Mouse (Mus musculus) heart, postnatal 4 days (tissue): ENCODE data around the gene Hecw2. TPM values are rescaled to one million over a fixed set of nuclear protein-coding genes. Genes with fewer than 3 reads are reported as not detected.

ENCODE experiments used
- DNase-seq: peaks from one replicate; pipeline ENCODE4 v3.0.0; 2021
- total RNA-seq, 2 experiments: library from RNA; stranded (reverse); gene quantifications; 2 replicates each; pipeline ENCODE4 v1.2.3; 2021

Hecw2 gene
- total RNA-seq, 2 experiments from 2014 or later, result 14.5 to 14.6 TPM

GRCm38 (mm10) chr1:54118342-54118973, 76.5 kb downstream of the Hecw2 start:
- DNase-seq, result no peak

GRCm38 (mm10) chr1:54110920-54111605, 83.9 kb downstream of the Hecw2 start:
- DNase-seq, result no peak

DNA sequence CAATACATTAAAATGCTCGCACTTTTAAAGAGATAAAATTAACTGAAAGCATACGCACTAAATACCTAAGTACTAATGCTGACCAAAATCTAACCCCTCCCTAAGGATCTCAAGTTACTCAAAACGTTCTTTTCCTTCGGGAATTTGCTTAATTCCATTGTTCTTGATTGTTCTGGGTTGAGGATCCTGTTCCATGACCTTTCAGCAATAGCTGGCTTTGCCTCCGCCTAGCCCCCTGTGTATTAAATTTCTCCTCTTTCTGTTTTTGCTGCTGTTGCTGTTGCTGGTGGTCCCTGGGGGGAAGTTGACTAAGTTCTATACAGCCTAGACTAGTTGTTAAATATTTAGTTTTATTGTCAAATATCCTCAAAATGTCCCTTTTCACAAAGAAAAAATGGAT, 85.7 kb downstream of the Hecw2 start:
- DNase-seq, result no peak

- no peak for DNase-seq
These were observed 88.2 kb downstream of the Hecw2 start for GRCm38 (mm10) chr1:54106756-54107155.

GRCm38 (mm10) chr1:54079708-54080107, 115.3 kb downstream of the Hecw2 start:
- no peak for DNase-seq

DNA sequence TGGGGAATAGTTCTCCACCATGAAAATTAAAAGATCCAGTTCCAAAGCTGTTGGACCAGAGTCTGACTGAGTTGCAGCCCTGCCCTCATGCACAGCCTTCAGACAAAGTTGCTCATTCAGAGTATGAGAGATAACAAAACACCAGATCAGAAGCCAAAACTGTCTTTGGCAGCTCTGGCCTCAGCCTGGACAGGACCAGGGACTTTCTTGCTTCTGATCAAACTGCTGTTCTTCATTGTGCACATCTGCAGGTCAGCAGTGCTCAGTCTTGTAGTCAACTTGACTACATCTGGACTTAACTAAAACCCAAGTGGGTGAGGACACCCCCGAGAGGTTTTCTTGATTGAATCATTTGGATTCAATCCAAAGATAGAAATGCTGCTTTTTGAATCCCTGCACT, 120.5 kb downstream of the Hecw2 start:
- DNase-seq, result no peak

DNA sequence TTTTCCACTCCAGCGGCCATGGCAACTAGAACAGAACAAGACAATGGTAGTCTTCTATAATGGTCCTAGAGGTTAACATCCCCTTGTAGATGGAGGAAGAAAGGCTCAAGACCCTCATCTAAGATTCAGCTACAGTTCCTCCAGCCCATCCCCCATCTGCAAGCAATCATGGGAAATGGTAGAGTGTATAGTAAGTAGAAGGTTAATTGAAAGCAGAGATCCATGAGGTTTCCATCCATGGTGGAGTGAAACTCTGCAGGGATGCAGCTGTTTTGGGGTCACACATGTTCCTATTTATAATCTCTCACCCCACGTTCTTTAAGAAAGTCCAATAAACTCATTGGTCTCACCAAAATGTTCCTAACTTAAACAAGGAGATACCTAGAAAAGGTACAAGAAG, 124.8 kb downstream of the Hecw2 start:
- no peak for DNase-seq

GRCm38 (mm10) chr1:54068248-54068647, 126.7 kb downstream of the Hecw2 start:
- no peak for DNase-seq

DNA sequence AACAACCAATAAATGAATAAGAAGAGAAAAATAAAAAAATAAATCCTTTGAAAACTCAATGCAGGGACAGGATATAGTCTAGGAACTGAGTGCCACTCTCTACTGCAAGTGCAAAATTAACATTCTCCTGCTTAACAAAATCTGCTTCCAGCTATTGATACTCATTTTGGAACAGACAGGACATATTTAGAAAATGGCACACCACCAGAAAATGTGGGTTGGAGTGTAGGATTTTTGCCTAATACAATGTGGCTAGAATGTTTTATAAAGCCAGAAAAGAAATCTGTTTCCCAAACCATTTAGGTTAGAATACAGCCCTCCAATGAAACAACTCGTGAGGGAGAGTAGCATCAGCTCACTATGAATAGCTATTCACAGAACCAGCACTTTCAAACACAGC, 129.5 kb downstream of the Hecw2 start:
- no peak for DNase-seq

- DNase-seq, result no peak
These were observed 133.9 kb downstream of the Hecw2 start for GRCm38 (mm10) chr1:54061078-54061477.

DNA sequence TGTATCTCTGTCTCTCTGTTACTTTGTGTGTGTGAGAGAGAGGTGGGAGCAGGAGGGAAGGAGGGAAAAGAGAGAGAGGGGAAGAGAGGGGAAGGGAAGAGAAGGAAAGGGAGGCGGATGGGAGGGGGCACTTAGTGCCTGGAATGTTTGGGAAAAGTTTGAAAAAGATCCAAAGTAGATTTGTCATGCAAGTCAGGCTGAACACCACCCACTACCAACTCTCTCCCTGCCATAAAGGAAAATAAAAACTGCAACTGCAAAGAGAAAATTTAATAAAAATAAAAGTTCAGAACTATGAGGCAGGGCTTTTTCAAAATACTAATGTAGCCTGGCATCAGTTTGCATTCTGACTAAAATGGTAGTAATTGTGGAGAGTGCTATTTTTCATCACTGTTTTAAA, 135.2 kb downstream of the Hecw2 start:
- no peak for DNase-seq

DNA sequence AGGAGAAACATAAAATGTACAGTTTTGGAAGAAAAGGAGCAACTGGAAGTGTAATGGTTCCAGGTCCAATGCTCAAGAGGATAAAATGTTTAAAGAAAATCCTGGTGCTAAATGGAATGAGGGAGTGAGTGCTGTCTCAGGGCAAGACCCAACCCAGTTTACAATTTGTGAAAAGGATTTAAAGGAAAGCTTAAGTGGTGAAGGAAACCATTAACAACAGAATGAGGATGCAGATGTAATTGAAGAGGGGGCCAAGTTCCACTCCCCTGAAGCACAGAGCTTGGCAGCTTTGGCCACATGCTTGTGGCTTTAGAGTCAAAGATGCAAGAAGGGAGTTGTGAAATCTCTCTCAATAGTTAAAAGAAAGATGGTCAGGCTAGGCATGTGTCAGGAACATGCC, 142.2 kb downstream of the Hecw2 start:
- DNase-seq, result no peak

- DNase-seq, result peak; percentile 6
These were observed 148.0 kb downstream of the Hecw2 start for GRCm38 (mm10) chr1:54046923-54047322.

GRCm38 (mm10) chr1:54039062-54039461, 155.9 kb downstream of the Hecw2 start:
- peak; percentile 40 for DNase-seq

DNA sequence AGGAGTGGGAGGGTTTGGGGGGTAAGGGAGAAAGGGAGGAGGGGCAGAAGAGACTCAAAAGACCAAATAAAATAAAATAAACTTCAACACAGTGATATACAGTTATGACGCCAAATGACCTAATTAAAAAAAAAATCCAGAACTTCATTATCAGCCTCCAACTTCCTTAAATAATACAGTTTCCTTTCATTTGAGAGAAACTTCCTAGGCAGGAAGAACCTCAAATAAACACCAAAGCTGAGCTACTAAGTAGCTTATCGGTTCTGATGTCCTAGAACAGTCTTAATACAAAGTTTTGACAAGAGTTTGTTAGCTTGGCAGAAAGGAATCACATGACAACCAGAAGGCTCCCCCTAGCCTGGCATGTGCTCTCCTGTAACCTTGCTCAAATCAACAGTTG, 177.3 kb downstream of the Hecw2 start:
- no peak for DNase-seq

GRCm38 (mm10) chr1:54015739-54016138, 179.2 kb downstream of the Hecw2 start:
- no peak for DNase-seq

DNA sequence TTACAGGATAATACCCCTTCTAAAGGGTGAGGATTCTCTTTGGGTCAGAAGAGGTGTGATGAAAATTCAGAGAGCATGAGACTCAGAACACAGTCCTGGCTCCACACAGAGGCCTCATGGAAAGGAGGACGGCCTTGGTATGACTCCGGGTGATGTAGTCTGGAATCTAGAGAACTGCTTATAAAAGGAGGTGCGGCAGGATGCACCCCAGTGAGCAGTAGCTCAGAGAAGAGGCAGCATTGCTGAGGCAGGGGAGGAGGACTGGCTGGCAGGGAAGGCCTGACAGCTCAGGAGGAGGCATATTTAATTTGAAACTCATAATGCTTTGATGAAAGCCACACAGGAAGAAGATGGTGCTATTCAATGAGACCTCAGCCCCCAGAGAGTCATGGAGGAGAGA, 182.6 kb downstream of the Hecw2 start:
- DNase-seq, result no peak

DNA sequence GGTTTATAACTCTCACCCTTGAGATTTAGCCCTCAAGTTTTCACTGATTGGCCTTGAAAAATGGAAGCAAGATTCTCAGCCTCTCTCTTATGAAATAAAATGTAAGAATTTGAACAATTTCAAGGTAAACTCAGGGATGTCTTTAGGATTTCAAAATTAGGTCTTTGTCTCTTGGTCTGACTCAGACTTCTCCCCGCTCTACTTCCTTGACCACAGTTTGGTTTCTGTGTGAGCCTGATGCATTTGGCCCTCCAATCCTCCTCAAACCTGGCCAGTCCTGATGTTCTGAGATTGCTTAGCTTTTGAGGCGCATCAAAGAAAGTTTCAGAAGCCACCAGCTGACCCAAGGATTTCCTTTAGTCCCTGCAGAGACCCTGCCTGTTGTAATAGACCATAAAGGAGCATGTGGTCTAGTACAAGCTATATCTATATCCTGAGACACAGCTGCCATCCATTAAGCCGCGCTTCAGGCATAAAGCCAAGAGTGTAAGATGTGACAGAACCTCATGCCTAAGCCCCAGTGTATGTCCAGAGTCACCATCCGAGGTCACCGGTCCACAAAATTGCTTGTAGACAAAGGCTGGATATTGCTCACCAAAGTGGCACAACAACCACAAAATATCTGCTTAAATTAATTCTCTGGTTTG, 185.4 kb downstream of the Hecw2 start:
- DNase-seq, result no peak

DNA sequence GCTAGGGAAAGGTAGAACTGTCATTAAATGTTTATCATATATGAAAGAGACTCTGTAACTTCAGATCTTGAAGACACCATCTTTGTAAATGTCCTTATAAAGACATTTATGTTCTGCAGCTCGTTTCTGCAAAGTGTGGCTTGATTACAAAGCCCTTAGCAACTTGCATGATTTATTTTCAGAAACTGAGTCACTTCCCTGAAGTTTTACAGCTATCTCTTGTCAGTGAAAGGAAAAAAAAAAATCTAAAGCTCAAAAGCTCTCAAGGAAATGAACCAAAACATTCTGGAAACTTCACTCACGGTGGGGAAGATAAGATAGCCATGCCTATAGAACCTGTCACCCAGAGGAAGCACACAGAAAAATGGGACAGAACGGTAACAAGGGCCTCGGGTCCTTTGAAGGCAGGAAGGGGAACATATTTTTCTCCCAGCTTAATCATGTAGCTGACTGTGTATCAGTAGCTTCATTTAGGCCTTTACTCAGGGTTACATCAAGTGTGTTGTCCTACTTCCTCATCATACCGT, 189.0 kb downstream of the Hecw2 start:
- no peak for DNase-seq

GRCm38 (mm10) chr1:54003288-54003687, 191.7 kb downstream of the Hecw2 start:
- DNase-seq, result no peak

DNA sequence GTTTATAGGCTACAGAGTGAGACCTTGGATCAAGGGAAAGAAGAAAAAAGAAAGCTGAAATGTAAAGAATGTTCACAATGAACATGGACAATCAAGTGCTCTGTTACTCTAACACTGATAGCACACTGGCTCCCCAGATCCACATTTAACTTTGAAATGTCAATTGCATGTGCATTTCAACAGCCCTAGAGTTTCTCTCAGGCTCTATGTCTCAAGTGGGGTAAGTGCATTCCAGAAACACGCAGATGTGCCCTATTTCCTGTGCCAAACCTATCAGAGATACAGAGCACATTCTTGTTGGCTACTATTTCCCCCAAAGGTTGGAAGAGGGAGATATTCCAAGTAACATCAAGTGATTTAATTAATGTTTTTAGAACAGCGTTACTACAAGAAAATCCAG, 192.9 kb downstream of the Hecw2 start:
- DNase-seq, result no peak

DNA sequence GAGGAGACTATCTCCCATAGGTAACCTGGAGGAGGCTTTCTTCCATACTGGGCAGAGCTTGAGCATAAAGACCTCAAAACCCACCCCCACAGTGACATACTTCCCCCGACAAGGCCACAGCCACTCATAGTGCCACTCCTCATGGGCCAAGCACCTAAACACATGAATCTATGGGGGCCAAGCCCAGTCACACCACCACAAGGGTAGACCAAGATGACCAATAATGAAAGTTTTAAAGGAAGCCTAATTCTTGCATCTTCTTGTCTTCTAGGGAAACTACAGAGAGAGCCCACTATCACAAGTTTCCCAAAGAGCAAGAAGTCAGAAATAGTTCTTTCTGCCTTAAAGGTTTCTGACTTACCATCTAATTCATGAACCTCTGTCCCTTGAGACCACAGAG, 197.7 kb downstream of the Hecw2 start:
- no peak for DNase-seq

DNA sequence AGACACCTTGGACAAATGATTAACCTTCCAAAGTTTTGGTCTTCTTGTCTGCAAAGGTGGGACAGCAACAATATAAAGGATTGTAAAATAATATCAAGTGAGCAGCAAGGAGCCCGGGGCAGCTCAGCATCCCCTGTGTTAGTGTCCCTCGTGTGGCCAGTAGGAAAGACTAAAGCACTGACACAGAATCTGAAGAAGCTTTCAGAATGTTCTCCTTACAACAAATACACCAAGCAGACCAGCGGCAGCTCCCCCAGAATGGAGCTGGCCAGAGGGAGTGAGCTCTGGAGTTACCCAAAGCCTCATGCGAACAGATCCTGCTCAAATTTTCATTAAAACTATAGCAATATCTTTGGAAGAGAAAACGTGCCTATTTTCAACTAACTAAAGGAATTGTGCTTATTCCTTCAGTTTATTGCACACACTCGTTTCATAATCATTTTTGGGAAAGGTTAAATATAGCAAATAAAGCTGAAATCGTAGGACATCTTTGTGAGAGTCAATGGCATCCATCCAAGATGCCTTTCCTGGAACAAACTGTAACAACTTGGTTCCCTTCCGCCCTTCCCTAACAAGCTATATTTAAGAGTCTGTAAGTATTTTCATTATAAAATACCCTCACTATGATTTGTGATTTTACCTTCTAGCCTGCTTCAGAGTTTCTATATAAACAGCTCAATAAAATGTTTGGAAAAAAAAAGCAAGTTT, 208.6 kb downstream of the Hecw2 start:
- no peak for DNase-seq
